Mouse (Mus musculus): ENCODE data around the gene Lrrc40.
A peak's percentile ranks its signal among the peaks of the same experiment; 100 is the strongest.

Lrrc40 gene

GRCm38 (mm10) chr3:158036329-158036988 lies at the start of gene Lrrc40, which contains the start of gene Srsf11:
TSS of gene Lrrc40 (plus strand) at chr3:158036662.
TSS of gene Srsf11 (minus strand) at chr3:158036639.
- DNase-seq (ENCODE audit: low spot score in 2 of 2): peak; percentile 91 to 96

GRCm38 (mm10) chr3:157993322-157993721 lies 43.1 kb upstream of the Lrrc40 start:
- DNase-seq (ENCODE audit: low spot score in 2 of 2): no peak

GRCm38 (mm10) chr3:157995726-157996125 lies 40.7 kb upstream of the Lrrc40 start:
- no peak for DNase-seq (ENCODE audit: low spot score in 2 of 2)

GRCm38 (mm10) chr3:157998742-157999369 lies 37.6 kb upstream of the Lrrc40 start:
- no peak for DNase-seq (ENCODE audit: low spot score in 2 of 2)

GRCm38 (mm10) chr3:158008647-158009046 lies 27.8 kb upstream of the Lrrc40 start:
- no peak for DNase-seq (ENCODE audit: low spot score in 2 of 2)

GRCm38 (mm10) chr3:158009762-158010320 lies 26.6 kb upstream of the Lrrc40 start:
- no peak for DNase-seq (ENCODE audit: low spot score in 2 of 2)

GRCm38 (mm10) chr3:158031371-158031925 lies 5.0 kb upstream of the Lrrc40 start:
- peak; percentile 89 to 95 for DNase-seq (ENCODE audit: low spot score in 2 of 2)

GRCm38 (mm10) chr3:158032106-158032505 lies 4.4 kb upstream of the Lrrc40 start:
- no peak for DNase-seq (ENCODE audit: low spot score in 2 of 2)

- DNase-seq (ENCODE audit: low spot score in 2 of 2): no peak
Observed at GRCm38 (mm10) chr3:158035866-158036265, 596 bp upstream of the Lrrc40 start.

- DNase-seq (ENCODE audit: low spot score in 2 of 2): no peak
Observed at GRCm38 (mm10) chr3:158038106-158038505, 1.6 kb downstream of the Lrrc40 start.

GRCm38 (mm10) chr3:158040755-158041154 lies 4.3 kb downstream of the Lrrc40 start:
- DNase-seq (ENCODE audit: low spot score in 2 of 2): no peak

GRCm38 (mm10) chr3:158049508-158049907 lies 13.0 kb downstream of the Lrrc40 start:
- DNase-seq (ENCODE audit: low spot score in 2 of 2): no peak

- no peak for DNase-seq (ENCODE audit: low spot score in 2 of 2)
Observed at GRCm38 (mm10) chr3:158060621-158061291, 24.3 kb downstream of the Lrrc40 start.

GRCm38 (mm10) chr3:158061811-158062523 lies 25.5 kb downstream of the Lrrc40 start:
- DNase-seq (ENCODE audit: low spot score in 2 of 2): no peak

- no peak for DNase-seq (ENCODE audit: low spot score in 2 of 2)
Observed at GRCm38 (mm10) chr3:158065256-158065655, 28.8 kb downstream of the Lrrc40 start.

- no peak for DNase-seq (ENCODE audit: low spot score in 2 of 2)
Observed at GRCm38 (mm10) chr3:158067916-158068315, 31.5 kb downstream of the Lrrc40 start.

GRCm38 (mm10) chr3:158068613-158069263 lies 32.3 kb downstream of the Lrrc40 start:
- no peak for DNase-seq (ENCODE audit: low spot score in 2 of 2)

GRCm38 (mm10) chr3:158075004-158075403 lies 38.5 kb downstream of the Lrrc40 start:
- DNase-seq (ENCODE audit: low spot score in 2 of 2): no peak

- DNase-seq (ENCODE audit: low spot score in 2 of 2): no peak
Observed at GRCm38 (mm10) chr3:158076685-158077379, 40.4 kb downstream of the Lrrc40 start.

- DNase-seq (ENCODE audit: low spot score in 2 of 2): no peak
Observed at GRCm38 (mm10) chr3:158077380-158077772, 40.9 kb downstream of the Lrrc40 start.
